Mouse (Mus musculus) limb, embryonic 15.5 days (tissue): Measurements from ENCODE around the gene 1700102P08Rik. TPM values are rescaled to one million over a fixed set of nuclear protein-coding genes. Genes with fewer than 3 reads are reported as not detected.

ENCODE experiments used
- ATAC-seq: fragments of 200-750 bp; cut with Nextera tagmentation; 2 replicates; pipeline ENCODE4 v1.8.0; 2017; ENCODE audit warnings: low read depth, moderate TSS enrichment; ENCODE audit not compliant: insufficient number of reproducible peaks, low FRiP score, low TSS enrichment
- H3K27ac ChIP-seq: fragments of 300-500 bp; sonication (generic); 2 replicates; pipeline ENCODE4 v1.5.1; 2015; ENCODE audit warnings: moderate library complexity, mild to moderate bottlenecking, inconsistent platforms
- H3K27me3 ChIP-seq: fragments of 300-500 bp; sonication (generic); 2 replicates; pipeline ENCODE4 v1.6.1; 2015; ENCODE audit warnings: inconsistent platforms
- H3K36me3 ChIP-seq: fragments of 300-500 bp; sonication (generic); 2 replicates; pipeline ENCODE4 v1.6.1; 2015; ENCODE audit warnings: inconsistent platforms
- H3K4me1 ChIP-seq: fragments of 300-500 bp; sonication (generic); 2 replicates; pipeline ENCODE4 v1.6.1; 2015; ENCODE audit warnings: inconsistent platforms
- H3K4me2 ChIP-seq: fragments of 300-500 bp; sonication (generic); 2 replicates; pipeline ENCODE4 v1.6.1; 2015; ENCODE audit warnings: mild to moderate bottlenecking, inconsistent platforms
- H3K4me3 ChIP-seq: fragments of 300-500 bp; sonication (generic); 2 replicates; pipeline ENCODE4 v1.5.1; 2015; ENCODE audit warnings: mild to moderate bottlenecking, inconsistent platforms
- H3K9ac ChIP-seq: fragments of 300-500 bp; sonication (generic); 2 replicates; pipeline ENCODE4 v1.6.1; 2015; ENCODE audit warnings: inconsistent platforms
- H3K9me3 ChIP-seq: fragments of 300-500 bp; sonication (generic); 2 replicates; pipeline ENCODE4 v1.6.1; 2016; ENCODE audit warnings: inconsistent platforms
- WGBS: fragments of 180-500 bp; shearing (Covaris S2); methylation state at CpG from one replicate; pipeline ENCODE4 v1.1.7; 2015; 5-methylcytosine and 5-hydroxymethylcytosine counted together
- polyA plus RNA-seq: library from polyadenylated mRNA; unstranded; fragments of >200 nt; fragmentation: Nextera tagmentation; extraction: Ambion mirVana; gene quantifications from 2 replicates; pipeline ENCODE4 v1.2.1, GENCODE M21; 2015

Gene 1700102P08Rik
- polyA plus RNA-seq, 1 experiment from 2014 or later = 0.72 TPM

DNA sequence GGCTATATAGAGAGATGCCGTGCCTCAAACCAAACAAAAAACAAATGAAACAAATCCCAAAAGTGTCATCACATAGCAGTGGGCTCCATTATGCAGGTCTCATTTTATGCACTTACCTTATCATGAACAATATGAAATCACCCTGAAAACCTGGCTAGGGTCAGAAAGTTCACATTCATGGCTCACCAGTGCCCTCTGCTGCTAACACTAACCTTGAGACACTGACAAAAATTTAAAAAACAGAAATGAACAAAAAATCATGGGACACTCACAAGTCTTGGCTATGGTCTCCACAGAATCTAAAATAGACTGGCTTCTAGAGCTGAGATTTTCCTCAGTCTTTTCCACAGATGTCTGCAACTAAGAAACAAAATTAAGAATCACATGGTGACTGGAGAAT, 19.6 kb downstream of the 1700102P08Rik start:
- Histone ChIP-seq H3K27me3 (no peaks in the 10 kb centered on the region), H3K9me3 (no peaks in the 10 kb centered on the region), H3K36me3 (no peaks in the 10 kb centered on the region), H3K4me2 (no peak overlapping the region), H3K27ac (no peak overlapping the region), H3K4me3 (no peak overlapping the region), H3K4me1 (no peaks in the 10 kb centered on the region), H3K9ac (no peak overlapping the region)
- no peak for ATAC-seq
- WGBS = 72% methylated on average over 1 of the region's 1 CpGs

DNA sequence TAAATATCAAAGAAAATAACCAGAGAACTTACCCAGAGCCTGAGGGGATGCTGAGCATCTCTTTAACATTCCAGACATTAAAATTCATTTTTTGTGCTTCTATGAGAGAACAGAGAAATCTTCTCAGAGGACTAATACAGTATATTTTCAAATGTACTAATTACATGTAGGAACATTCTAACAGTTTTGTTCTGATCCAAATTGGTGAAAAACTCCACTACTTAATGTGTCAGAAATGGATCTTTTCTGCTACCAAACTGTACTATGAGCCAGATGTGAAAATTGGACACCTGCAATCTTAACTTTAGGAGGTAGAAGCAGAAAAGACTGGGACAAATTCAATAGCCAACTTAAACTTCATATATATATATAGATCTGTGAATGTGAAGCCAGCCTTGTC, 35.8 kb downstream of the 1700102P08Rik start, which contains the start of gene Ccdc36:
Gene Ccdc36, minus strand, starts transcription at position 101 of the 400 bp plus-strand sequence.
- H3K9me3 ChIP-seq = no peaks in the 10 kb centered on the region
- no peak within 1 kb of the TSS for H3K9ac ChIP-seq
- no peaks in the 10 kb centered on the region for H3K36me3 ChIP-seq
- no peak within 1 kb of the TSS for H3K4me3 ChIP-seq
- H3K4me1 ChIP-seq = 0 out of 2 replicates have a peak, but pooled peaks cover 6% of the 10 kb centered on the region
- no peak within 1 kb of the TSS for H3K27ac ChIP-seq
- no peak for ATAC-seq
- H3K4me2 ChIP-seq = no peak within 1 kb of the TSS
- no peaks in the 10 kb centered on the region for H3K27me3 ChIP-seq

DNA sequence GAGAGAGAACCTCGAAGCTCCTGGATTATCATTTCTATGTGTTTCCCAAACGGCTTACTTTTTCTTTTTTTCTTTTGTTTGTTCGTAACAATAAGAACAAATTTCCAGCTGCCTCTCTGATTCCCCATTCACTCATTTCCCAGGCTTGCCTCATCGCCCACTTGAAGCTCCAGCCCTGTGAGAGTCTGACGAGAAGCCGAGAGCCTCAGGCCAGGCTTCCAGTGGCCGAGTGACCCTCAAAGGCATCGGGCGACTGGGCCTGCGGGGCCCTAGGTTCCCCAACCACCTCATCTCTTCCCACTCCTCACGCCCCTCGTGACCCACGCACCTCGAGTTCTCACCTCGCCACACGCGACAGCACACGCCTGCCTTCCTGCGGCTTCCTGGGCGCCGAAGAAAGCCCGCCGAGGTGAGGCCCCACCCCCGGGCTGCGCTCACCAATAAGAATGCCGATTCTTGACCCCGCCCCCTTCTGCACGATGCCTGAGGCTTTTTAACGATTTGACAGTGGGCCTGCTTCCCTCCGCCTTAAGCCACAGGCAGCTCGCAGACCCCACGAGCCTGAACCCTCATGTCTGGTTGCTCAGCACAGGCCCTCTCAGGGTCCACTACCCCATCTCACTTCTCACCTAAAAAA, 38.9 kb downstream of the 1700102P08Rik start:
- Histone ChIP-seq H3K36me3 (no peaks in the 10 kb centered on the region), H3K27ac (no peak overlapping the region), H3K9me3 (no peaks in the 10 kb centered on the region), H3K4me2 (peak overlapping the region; percentile 52), H3K4me3 (peak overlapping the region; percentile 30), H3K27me3 (no peaks in the 10 kb centered on the region), H3K4me1 (0 out of 2 replicates have a peak, but pooled peaks cover 6% of the 10 kb centered on the region), H3K9ac (no peak overlapping the region)
- ATAC-seq = no peak
- 50% methylated on average over 32 of the region's 32 CpGs for WGBS

DNA sequence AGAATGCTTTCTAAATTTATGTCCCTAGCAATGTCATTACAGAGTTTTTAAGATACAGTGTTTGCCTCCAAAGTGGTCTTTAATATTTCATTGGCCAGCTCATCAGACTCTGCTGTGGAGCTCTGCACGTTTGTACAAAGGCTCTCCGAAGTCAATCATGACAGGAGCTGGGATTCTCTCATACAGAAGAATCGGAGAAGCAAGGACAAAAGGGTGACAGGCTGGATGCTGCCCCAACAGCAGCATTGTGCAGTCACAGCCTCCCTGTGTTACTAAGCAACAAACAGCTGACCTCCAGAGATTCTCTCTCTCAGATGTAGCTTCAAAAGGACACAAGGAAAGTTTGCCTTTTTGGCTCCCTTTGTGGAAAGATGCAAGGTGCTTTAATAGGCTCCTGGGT, 43.6 kb downstream of the 1700102P08Rik start, which contains the start of gene BC048562:
Gene BC048562, plus strand, starts transcription at position 301 of the 400 bp plus-strand sequence.
- Histone ChIP-seq H3K4me3 (no peak within 1 kb of the TSS), H3K9ac (no peak within 1 kb of the TSS), H3K36me3 (no peaks in the 10 kb centered on the region), H3K4me1 (0 out of 2 replicates have a peak, but pooled peaks cover 17% of the 10 kb centered on the region), H3K4me2 (no peak within 1 kb of the TSS), H3K9me3 (no peaks in the 10 kb centered on the region), H3K27me3 (no peaks in the 10 kb centered on the region), H3K27ac (no peak within 1 kb of the TSS)
- 80% methylated on average over 3 of the region's 3 CpGs for WGBS
- ATAC-seq = no peak

DNA sequence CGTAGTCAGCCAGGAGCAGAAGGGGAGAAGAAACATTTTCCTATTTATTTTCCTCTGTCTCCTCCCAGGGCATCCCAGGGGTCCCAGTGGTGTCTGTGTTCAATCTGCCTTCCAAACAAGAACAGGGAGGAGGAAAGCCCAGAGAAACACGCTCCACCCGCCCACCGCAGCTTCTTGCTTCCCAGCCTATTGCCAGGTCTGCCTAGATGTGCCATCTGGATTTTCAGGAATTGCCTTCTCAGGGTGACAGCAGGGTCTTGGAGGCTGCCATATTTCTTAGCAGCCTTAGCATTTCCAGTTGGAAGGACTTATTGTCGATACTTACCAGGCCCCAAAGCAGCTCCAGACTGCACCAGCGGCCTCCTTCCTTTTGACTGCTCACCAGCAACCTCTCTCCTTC, 46.6 kb downstream of the 1700102P08Rik start:
- no peak overlapping the region for H3K4me3 ChIP-seq
- WGBS = 68% methylated on average over 6 of the region's 6 CpGs
- no peak overlapping the region for H3K4me2 ChIP-seq
- H3K27me3 ChIP-seq = no peaks in the 10 kb centered on the region
- H3K9me3 ChIP-seq = no peaks in the 10 kb centered on the region
- H3K9ac ChIP-seq = no peak overlapping the region
- H3K4me1 ChIP-seq = 0 out of 2 replicates have a peak, but pooled peaks cover 17% of the 10 kb centered on the region
- no peak for ATAC-seq
- H3K27ac ChIP-seq = no peak overlapping the region
- no peaks in the 10 kb centered on the region for H3K36me3 ChIP-seq

DNA sequence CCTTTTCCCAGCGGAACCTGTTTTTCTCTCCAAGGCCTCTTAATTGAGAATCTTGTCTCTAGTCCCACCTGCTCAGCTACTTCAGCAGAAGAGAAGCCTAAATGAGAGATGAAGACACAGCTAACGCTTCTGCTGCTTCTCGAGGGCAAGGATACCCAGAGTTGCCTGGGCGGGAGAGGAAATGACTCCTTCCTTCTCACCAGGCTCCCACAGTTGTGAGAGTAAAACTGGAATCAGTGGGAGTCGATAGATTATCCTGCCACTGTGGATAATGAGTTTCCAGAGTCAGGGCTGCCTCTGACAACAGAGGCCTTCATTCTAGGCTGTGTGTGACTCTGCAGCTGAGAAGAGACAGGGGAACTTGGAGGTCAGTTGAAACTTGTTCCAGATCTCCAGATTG, 47.9 kb downstream of the 1700102P08Rik start:
- peaks cover 20% of the 10 kb centered on the region; the same call in 1 of the 2 replicates for H3K4me1 ChIP-seq
- H3K4me2 ChIP-seq = no peak overlapping the region
- H3K27me3 ChIP-seq = no peaks in the 10 kb centered on the region
- H3K9ac ChIP-seq = no peak overlapping the region
- H3K36me3 ChIP-seq = no peaks in the 10 kb centered on the region
- no peak overlapping the region for H3K27ac ChIP-seq
- no peaks in the 10 kb centered on the region for H3K9me3 ChIP-seq
- no peak for ATAC-seq
- WGBS = 64% methylated on average over 5 of the region's 5 CpGs
- H3K4me3 ChIP-seq = no peak overlapping the region

DNA sequence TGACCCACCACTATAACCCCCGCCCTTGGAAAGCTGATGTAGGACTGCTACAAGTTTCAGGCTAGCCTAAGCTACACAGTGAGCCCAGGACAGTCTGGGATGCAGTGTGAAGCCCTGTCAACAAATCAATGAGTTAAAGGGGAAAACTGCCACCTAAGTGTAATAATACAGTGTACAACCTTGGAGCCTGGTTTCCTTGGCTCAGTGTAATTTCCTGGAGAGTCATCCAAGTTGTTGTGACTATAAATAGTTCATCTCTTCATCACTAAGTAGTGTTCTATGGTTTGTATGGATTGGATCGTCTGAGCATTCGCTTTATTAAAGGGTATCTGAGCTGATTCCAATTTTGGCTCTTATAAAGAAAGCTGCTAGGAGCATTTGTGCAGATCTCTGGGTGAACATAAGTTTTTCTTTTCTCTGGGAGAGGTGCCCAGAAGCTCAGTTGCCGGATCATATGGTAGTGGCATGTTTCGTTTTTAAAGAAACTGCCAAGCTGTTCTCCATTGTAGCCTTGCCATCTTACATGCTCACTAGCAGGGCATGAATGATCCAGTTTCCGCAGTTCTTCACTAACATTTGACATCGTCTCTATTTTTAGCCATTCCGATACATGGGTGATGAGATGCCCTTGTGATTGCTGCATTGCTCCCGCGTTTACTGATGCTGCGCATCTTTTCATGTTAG, 48.8 kb downstream of the 1700102P08Rik start:
- ATAC-seq = 0 out of 2 replicates have a peak, but pooled peaks have one; percentile 30
- Histone ChIP-seq H3K9me3 (no peaks in the 10 kb centered on the region), H3K36me3 (no peaks in the 10 kb centered on the region), H3K27me3 (no peaks in the 10 kb centered on the region), H3K4me2 (no peak overlapping the region), H3K4me3 (no peak overlapping the region), H3K9ac (no peak overlapping the region), H3K4me1 (peaks cover 24% of the 10 kb centered on the region; the same call in 1 of the 2 replicates), H3K27ac (peak overlapping the region; percentile 43; the same call in 1 of the 2 replicates)
- 69% methylated on average over 11 of the region's 11 CpGs for WGBS

DNA sequence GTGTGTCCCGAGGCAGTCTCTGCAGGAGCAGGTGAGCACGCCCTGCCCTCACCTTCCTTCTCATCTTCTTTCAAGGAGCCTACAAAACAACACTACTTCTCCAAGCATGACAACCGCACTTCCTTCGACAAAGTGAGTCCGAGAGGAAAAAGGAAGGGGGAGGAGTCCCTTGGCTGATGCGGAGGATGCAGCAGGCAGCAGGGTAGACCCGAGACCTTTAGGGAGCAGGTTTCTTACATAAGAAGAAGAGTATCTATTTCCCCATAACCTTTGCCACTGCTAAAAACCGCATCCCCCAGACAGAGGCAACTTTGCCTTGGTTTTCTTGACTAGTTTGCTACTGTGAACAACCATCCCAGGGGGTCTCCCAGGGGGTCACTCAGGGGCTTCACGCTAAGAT, 52.5 kb downstream of the 1700102P08Rik start:
- H3K27ac ChIP-seq = no peak overlapping the region
- 61% methylated on average over 9 of the region's 9 CpGs for WGBS
- ATAC-seq = no peak
- H3K4me2 ChIP-seq = no peak overlapping the region
- H3K27me3 ChIP-seq = no peaks in the 10 kb centered on the region
- no peak overlapping the region for H3K9ac ChIP-seq
- H3K4me3 ChIP-seq = no peak overlapping the region
- H3K36me3 ChIP-seq = peaks cover 20% of the 10 kb centered on the region
- no peaks in the 10 kb centered on the region for H3K9me3 ChIP-seq
- H3K4me1 ChIP-seq = peaks cover 24% of the 10 kb centered on the region

DNA sequence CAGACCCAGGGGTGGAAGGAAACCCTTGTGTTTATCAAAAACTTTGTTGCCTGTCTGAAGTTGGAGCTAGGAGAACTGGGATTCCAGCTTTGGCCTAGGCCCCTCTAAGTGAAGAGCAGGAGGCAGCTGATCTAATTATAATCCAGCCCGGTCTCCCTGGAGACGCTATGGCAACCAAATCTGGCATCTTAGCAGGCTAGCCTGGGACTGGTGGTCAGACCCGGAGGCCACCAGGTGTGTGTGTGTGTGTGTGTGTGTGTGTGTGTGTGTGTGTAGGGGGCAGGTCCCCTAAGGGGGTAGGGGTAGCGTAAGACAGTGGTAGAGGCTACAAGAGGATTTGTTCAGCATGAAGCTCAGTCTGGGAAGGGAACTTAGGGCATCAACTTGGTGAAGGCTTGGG, 57.3 kb downstream of the 1700102P08Rik start:
- ATAC-seq = no peak
- Histone ChIP-seq H3K9me3 (no peaks in the 10 kb centered on the region), H3K4me3 (no peak overlapping the region), H3K27me3 (no peaks in the 10 kb centered on the region), H3K4me1 (peaks cover 50% of the 10 kb centered on the region), H3K9ac (no peak overlapping the region), H3K36me3 (peaks cover 20% of the 10 kb centered on the region), H3K4me2 (peak overlapping the region; percentile 90), H3K27ac (no peak overlapping the region; the same call in 1 of the 2 replicates)
- WGBS = 48% methylated on average over 4 of the region's 4 CpGs

DNA sequence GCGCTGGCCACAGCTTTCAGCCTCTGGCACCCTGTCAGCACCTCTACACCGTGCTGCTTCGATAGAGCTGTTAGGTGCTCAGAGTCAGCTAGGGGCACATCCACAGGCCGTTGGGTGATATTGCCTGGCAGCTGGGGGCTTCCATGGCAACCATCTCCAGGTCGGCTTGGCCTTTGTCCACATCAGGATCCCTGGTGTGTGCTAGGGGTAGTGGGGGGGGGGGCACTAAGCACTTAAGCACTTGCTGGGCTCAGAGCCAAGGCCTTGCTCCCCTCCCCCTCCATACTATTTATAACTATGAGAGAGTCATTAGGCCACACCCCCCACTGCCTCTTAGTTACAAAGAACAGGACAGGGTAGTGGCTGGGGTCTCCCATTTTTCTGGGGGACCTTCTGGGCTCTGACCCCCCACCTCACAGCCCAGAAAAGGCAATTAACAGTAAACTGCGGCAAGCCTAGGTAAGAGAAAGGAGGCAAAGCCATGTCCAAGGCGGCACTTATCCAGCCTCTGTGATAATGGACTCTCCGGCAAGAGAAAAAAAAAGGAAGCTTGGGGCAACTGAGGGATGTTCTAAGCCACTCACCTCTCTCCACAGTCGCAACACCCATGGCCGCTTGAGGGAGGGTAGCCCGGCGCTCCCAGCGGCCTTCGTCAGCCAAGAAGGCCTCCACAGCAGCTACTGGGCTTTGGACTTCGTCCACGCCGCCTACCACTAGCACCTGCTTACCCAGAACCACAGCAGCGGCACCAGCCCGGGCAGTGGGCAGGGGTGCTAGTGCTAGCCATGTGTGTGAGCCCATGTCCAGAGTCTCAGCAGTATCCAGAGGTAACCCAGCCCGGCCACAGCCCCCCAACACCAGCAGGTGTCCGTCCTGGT, 57.9 kb downstream of the 1700102P08Rik start:
- H3K36me3 ChIP-seq = peaks cover 20% of the 10 kb centered on the region
- peaks cover 47% of the 10 kb centered on the region for H3K4me1 ChIP-seq
- no peak overlapping the region for H3K9ac ChIP-seq
- whole genome bisulfite sequencing = 64% methylated on average over 21 of the region's 21 CpGs
- ATAC-seq = no peak
- H3K4me2 ChIP-seq = peak overlapping the region; percentile 90
- no peaks in the 10 kb centered on the region for H3K9me3 ChIP-seq
- peak overlapping the region; percentile 66 for H3K4me3 ChIP-seq
- peak overlapping the region; percentile 24; the same call in 1 of the 2 replicates for H3K27ac ChIP-seq
- H3K27me3 ChIP-seq = no peaks in the 10 kb centered on the region

DNA sequence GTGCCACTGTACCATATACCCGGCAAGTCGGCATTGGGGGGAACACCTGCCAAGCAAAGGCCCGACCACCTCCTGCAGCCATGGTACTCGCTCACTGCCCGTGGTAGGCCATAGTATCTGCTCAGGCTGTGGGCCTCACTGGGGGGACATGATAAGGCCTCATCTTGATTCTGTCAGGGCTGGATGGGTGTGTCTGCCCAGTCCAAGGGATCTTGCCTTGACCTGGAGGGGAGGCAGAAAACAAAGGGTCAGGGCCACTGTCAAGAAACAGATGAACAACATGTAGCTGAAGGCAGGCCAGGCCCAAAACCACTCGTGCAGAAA, 58.5 kb downstream of the 1700102P08Rik start:
- WGBS = 82% methylated on average over 6 of the region's 6 CpGs
- no peak overlapping the region for H3K27ac ChIP-seq
- H3K4me1 ChIP-seq = peaks cover 43% of the 10 kb centered on the region
- H3K27me3 ChIP-seq = no peaks in the 10 kb centered on the region
- H3K4me3 ChIP-seq = peak overlapping the region; percentile 66
- H3K36me3 ChIP-seq = peaks cover 20% of the 10 kb centered on the region
- ATAC-seq = no peak
- no peak overlapping the region for H3K9ac ChIP-seq
- H3K4me2 ChIP-seq = peak overlapping the region; percentile 90
- no peaks in the 10 kb centered on the region for H3K9me3 ChIP-seq
